Mouse (Mus musculus) brown adipose tissue, adult 24 weeks (tissue): ENCODE data around the gene Khnyn. TPM values are rescaled to one million over a fixed set of nuclear protein-coding genes. Genes with fewer than 3 reads are reported as not detected.

ENCODE experiments used
- H3K27ac ChIP-seq: fragments of 200-500 bp; replicated peaks from 2 replicates; pipeline ENCODE4 v1.5.1; 2012; ENCODE audit warnings: low read depth, mild to moderate bottlenecking, low read length
- H3K4me1 ChIP-seq: fragments of 200-500 bp; 2 replicates; pipeline ENCODE4 v1.6.1; 2012; ENCODE audit warnings: low read length, mixed read lengths; ENCODE audit not compliant: control insufficient read depth, insufficient read depth, insufficient read length
- H3K4me3 ChIP-seq: fragments of 200-500 bp; 2 replicates; pipeline ENCODE4 v1.5.1; 2012; ENCODE audit warnings: low read depth, mild to moderate bottlenecking, low read length, moderate library complexity; ENCODE audit not compliant: insufficient read depth
- polyA plus RNA-seq: library from polyadenylated mRNA; stranded (reverse); fragments of >200 nt; gene quantifications from 2 replicates; pipeline ENCODE4 v1.2.4, GENCODE M21; 2012; ENCODE audit not compliant: missing spikeins, insufficient read depth, insufficient read length

Gene Khnyn
- polyA plus RNA-seq, 1 experiment, result 4.2 TPM

- Histone ChIP-seq H3K4me3 (no peak overlapping the region), H3K27ac (no peak overlapping the region), H3K4me1 (peaks cover 5% of the 10 kb centered on the region)
Measured at GRCm38 (mm10) chr14:55883663-55884062, 1.1 kb upstream of the Khnyn start.

- Histone ChIP-seq H3K4me1 (peaks cover 5% of the 10 kb centered on the region), H3K27ac (peak within 1 kb of the TSS; percentile 80)
Measured at GRCm38 (mm10) chr14:55884166-55884565, 581 bp upstream of the Khnyn start, which contains the start of gene Cbln3. Gene Cbln3 (minus strand): TSS chr14:55884392.

GRCm38 (mm10) chr14:55885114-55885790 lies 505 bp downstream of the Khnyn start:
- peaks cover 5% of the 10 kb centered on the region for H3K4me1 ChIP-seq
- peak overlapping the region; percentile 79 for H3K4me3 ChIP-seq
- H3K27ac ChIP-seq, result peak overlapping the region; percentile 80

More at GRCm38 (mm10) chr14:55884166-55884565, 581 bp upstream of the Khnyn start, which contains the start of gene Cbln3:
- peak within 1 kb of the TSS; percentile 79 for H3K4me3 ChIP-seq

DNA sequence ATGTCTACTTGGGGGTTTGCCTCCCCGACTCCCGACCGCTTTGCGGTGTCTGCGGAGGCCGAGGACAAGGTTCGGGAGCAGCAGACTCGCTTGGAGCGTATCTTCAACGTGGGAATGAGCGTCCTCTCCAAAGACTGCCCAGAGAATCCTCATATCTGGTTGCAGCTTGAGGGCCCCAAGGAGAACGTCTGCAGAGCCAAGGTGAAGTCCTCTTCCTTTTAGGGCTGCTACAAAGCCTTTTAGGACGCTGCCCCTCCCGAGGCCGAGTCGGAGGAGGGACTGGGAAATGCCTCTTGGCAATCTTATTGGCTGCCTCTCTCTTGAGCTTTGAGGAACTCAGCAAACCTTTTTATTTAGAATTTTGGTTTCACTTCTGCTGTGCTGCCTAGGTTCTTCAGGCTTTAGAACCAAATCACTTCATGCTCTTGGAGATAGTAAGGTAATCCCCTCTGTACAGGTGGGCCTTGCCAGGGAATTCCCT lies 1.1 kb downstream of the Khnyn start:
- Histone ChIP-seq H3K4me1 (peaks cover 5% of the 10 kb centered on the region), H3K4me3 (peak overlapping the region; percentile 79), H3K27ac (peak overlapping the region; percentile 80)

DNA sequence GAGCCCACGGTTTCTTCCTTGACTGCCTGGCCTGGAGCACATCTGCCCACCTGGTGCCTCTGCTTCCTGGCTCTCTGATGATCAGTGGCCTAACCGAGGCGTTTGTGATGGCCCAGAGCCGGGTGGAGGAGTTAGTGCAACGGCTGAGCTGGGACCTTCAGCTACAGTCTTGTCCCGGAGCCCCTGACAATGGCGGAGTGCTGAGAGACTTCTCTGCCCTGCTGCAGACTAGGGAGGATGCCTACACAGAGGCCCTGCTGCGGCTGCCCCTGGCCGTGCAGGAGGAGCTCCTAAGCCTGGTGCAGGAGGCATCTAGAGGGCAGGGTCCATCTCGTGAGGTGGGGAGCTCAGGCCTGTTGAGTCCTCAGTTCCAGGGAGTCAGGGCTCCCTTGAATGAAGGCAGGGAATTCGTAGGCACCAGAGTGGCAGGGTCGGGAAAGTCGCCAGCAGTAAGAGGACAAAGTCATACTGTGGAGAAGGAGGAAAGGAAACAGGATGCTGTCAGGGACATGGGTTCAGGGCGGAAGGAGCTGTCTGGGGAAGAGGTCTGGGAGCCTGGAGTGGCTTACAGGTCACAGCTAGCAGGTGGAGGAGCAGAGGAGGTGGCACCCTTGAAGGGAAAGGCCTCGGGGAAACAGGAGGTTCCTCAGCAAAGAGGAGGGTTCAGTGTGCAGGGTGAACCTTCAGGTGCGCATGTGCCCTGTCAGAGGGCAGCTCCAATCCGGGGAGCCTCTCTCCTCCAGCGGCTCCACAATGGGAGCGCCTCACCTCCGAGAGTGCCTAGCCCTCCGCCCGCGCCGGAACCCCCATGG lies 2.0 kb downstream of the Khnyn start:
- Histone ChIP-seq H3K4me3 (peak overlapping the region; percentile 79; the same call in 1 of the 2 replicates), H3K4me1 (peaks cover 5% of the 10 kb centered on the region), H3K27ac (no peak overlapping the region)

GRCm38 (mm10) chr14:55897671-55898070 lies 12.9 kb downstream of the Khnyn start:
- Histone ChIP-seq H3K27ac (0 out of 2 replicates have a peak overlapping the region, but pooled peaks have one; percentile 3), H3K4me1 (0 out of 2 replicates have a peak, but pooled peaks cover 3% of the 10 kb centered on the region), H3K4me3 (no peak overlapping the region)

DNA sequence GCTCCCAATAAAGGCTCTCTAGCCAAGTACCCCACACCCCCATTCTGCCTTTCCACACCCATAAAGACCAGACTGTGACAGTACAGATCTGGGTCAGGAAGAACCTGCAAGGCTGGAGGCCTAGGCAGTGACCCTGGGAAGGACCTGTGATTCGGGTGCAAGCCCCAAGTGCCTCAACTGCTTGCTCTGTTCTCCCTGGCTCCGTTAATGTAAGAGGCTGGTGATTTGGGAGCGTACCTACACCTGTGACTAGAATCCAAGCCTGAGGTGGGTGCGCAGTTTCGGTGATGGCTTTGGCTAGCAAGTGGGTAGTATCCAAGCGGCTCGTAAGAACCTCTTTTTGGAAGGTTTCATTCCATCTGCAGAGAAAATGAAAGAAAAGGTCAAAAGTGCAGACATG lies 14.2 kb downstream of the Khnyn start:
- no peak overlapping the region for H3K27ac ChIP-seq
- H3K4me1 ChIP-seq, result 0 out of 2 replicates have a peak, but pooled peaks cover 3% of the 10 kb centered on the region
- peak overlapping the region; percentile 71 for H3K4me3 ChIP-seq

DNA sequence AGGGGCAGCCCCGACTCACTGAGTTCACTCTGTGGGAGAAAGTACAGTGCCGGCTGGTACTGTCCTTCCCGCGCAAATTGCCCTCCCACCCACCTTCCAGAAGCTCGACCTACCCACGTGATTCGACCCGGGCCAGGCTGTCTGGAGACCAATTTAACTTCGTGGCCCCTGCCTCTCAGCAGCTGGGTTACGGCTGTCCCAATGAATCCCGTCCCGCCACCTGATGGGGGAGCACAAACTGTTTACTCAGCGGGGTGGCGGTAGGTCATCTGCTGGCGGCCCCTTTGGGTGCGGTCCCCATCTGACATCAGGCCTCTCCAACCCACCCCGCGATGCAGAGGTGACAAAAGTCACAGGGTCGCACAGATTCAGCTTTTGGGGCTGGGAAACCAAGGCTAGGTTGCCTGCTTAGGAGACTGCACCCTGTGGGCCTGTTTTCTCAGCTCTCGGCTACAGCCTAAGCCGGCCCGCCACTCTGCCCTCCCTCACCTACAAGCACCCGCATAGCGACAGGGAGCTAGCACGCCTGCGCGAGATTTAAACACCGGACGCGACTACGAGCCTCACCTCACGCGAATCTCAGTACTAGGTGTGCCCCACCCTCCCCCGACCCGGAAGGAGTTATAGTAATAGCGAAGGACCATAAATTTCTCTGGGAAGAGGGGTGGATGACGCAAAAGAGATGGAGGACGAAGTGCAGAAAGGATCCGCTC lies 15.1 kb downstream of the Khnyn start, which contains the start of gene Sdr39u1:
Gene Sdr39u1, minus strand, starts transcription at position 593 of the 713 bp plus-strand sequence.
- Histone ChIP-seq H3K4me3 (peak within 1 kb of the TSS; percentile 71), H3K27ac (peak within 1 kb of the TSS; percentile 71), H3K4me1 (0 out of 2 replicates have a peak, but pooled peaks cover 3% of the 10 kb centered on the region)

- peak overlapping the region; percentile 22 for H3K27ac ChIP-seq
- H3K4me3 ChIP-seq, result peak overlapping the region; percentile 71
- 0 out of 2 replicates have a peak, but pooled peaks cover 3% of the 10 kb centered on the region for H3K4me1 ChIP-seq
Measured at GRCm38 (mm10) chr14:55900414-55900755, 15.6 kb downstream of the Khnyn start.

DNA sequence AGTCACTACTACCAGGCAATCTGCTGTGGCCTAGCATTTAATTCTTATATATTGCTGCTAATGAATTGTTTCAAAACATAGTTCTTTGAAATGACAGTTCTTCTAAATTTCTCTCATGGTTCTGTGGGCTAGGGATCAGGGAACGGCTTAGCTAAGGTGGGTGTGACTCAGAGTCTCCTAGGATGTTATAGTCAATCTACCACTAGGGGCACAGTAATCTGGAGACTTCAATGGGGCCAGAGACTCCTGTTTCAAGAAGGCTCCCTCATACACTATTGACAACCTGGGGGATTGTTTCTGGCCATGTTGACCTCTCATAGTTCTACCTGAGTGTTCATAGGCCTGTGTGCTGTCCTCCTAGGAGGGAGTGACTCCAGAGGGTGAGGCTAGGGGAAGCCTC lies 20.8 kb downstream of the Khnyn start:
- Histone ChIP-seq H3K4me3 (no peak overlapping the region), H3K4me1 (0 out of 2 replicates have a peak, but pooled peaks cover 2% of the 10 kb centered on the region), H3K27ac (no peak overlapping the region)

DNA sequence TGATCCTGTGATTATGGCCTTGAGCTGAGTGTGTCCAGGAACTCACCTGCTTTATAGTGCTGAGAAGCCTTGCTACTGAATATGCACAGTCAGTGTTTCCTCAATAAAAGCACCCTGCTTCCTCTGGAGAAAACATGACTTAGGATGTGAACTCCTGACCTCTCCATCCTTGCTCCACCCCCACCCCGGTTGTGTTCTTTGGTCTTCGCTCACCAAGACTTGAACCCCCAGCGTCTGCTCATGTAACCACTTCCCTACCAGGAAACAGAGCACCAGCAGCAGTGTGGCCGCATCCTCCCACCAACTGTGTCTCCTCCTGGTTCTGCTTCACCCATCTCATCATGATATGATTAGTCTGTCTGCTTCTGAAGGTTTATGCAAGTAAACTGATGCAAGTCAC lies 28.7 kb downstream of the Khnyn start:
- Histone ChIP-seq H3K4me1 (no peaks in the 10 kb centered on the region), H3K4me3 (no peak overlapping the region), H3K27ac (no peak overlapping the region)

- Histone ChIP-seq H3K27ac (no peak overlapping the region), H3K4me1 (no peaks in the 10 kb centered on the region), H3K4me3 (no peak overlapping the region)
Measured at GRCm38 (mm10) chr14:55918240-55919082, 33.7 kb downstream of the Khnyn start.

DNA sequence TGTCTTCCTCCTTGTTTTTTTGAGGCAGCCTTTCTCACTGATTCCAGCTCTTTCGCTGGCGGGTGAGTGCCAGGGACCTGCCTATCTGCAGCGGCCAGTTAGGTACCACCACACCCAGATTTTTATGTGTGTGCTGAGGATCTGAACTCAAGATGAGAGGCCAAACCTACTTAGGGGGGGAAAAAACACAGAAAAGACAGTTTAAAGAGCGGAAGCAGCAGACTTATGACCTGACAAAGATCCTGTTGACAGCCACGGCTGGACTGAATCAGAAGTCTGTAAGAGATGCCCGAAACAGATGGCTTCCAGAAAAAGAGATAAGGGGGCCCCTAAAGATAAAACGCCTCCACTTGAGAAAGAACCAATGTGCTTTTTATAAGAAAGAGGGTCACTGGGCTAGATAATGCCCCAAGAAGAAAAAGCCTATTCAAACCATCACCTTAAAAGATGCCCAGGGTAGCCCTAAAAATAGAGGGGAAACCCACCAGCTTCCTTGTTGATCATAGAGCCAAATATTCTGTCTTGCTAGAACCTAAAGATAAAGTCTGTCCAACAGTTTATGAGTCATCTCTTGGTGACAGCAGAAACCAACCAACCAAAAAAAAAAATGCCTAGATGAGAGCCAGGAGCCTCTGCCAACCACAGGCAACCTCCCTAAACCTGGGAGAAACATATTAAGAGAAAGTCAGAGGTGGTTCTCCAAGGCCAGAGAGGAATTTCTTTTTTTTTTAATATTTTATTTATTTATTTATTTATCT lies 37.9 kb downstream of the Khnyn start:
- Histone ChIP-seq H3K4me3 (no peak overlapping the region), H3K27ac (no peak overlapping the region), H3K4me1 (no peaks in the 10 kb centered on the region)
